Mouse (Mus musculus) cerebellum, postnatal 4 days (tissue): ENCODE results near the gene H2afj.
A peak's percentile ranks its signal among the peaks of the same experiment; 100 is the strongest.

Experiments
- DNase-seq, 2 experiments: peaks; one replicate each; pipeline ENCODE4 v3.0.0; 2022; ENCODE audit warnings: low spot score in 2 of 2, mixed read lengths in 1 of 2

Gene H2afj

GRCm38 (mm10) chr6:136805409-136805775 lies 2.7 kb upstream of the H2afj start:
- no peak for DNase-seq

GRCm38 (mm10) chr6:136806819-136807218 lies 1.2 kb upstream of the H2afj start:
- no peak for DNase-seq

- no peak for DNase-seq
These were observed 540 bp upstream of the H2afj start for GRCm38 (mm10) chr6:136807395-136808013.

- no peak for DNase-seq
These were observed 595 bp downstream of the H2afj start for GRCm38 (mm10) chr6:136808631-136809046.

GRCm38 (mm10) chr6:136809077-136809476 lies 1.0 kb downstream of the H2afj start:
- no peak for DNase-seq

- DNase-seq: no peak
These were observed 1.6 kb downstream of the H2afj start for GRCm38 (mm10) chr6:136809673-136810072.

GRCm38 (mm10) chr6:136811196-136811595 lies 3.2 kb downstream of the H2afj start:
- DNase-seq: no peak

GRCm38 (mm10) chr6:136813117-136813516 lies 5.1 kb downstream of the H2afj start:
- no peak for DNase-seq

GRCm38 (mm10) chr6:136815381-136815780 lies 7.3 kb downstream of the H2afj start:
- no peak for DNase-seq

GRCm38 (mm10) chr6:136816826-136817225 lies 8.8 kb downstream of the H2afj start:
- no peak for DNase-seq

GRCm38 (mm10) chr6:136817549-136817948 lies 9.5 kb downstream of the H2afj start:
- DNase-seq: no peak

GRCm38 (mm10) chr6:136820381-136820780 lies 12.3 kb downstream of the H2afj start:
- no peak for DNase-seq

GRCm38 (mm10) chr6:136821086-136821485 lies 13.0 kb downstream of the H2afj start:
- no peak for DNase-seq

- DNase-seq: no peak
These were observed 16.9 kb downstream of the H2afj start for GRCm38 (mm10) chr6:136824987-136825386.

- no peak for DNase-seq
These were observed 19.1 kb downstream of the H2afj start for GRCm38 (mm10) chr6:136827116-136827515.

- no peak for DNase-seq
These were observed 19.5 kb downstream of the H2afj start, which contains the start of gene BC049715 for GRCm38 (mm10) chr6:136827516-136827880. TSS of gene BC049715 (plus strand) at chr6:136827626.

- DNase-seq: peak; percentile 84 to 91
These were observed 20.0 kb downstream of the H2afj start, which contains the start of gene Wbp11 for GRCm38 (mm10) chr6:136827881-136828561. TSS of gene Wbp11 (minus strand) at chr6:136828233.

GRCm38 (mm10) chr6:136828681-136829080 lies 20.6 kb downstream of the H2afj start:
- DNase-seq: no peak

GRCm38 (mm10) chr6:136831712-136832111 lies 23.7 kb downstream of the H2afj start:
- DNase-seq: no peak

- no peak for DNase-seq
These were observed 27.3 kb downstream of the H2afj start, which contains the start of gene Smco3 for GRCm38 (mm10) chr6:136835352-136835751. TSS of gene Smco3 (minus strand) at chr6:136835452.

GRCm38 (mm10) chr6:136837323-136837722 lies 29.3 kb downstream of the H2afj start:
- no peak for DNase-seq

GRCm38 (mm10) chr6:136844903-136845302 lies 36.9 kb downstream of the H2afj start:
- no peak for DNase-seq
